Mouse (Mus musculus): ENCODE data around the gene Vmn2r36. TPM values are rescaled to one million over a fixed set of nuclear protein-coding genes. Genes with fewer than 3 reads are reported as not detected.
"Not testable (repeated sequence)": the region's sequence is repeated elsewhere in the genome, so short reads cannot be mapped to it uniquely, and the experiment has no call there.

The Vmn2r36 gene
- not detected in 2 replicates for polyA plus RNA-seq (2014; fragmentation: Nextera tagmentation; extraction: Ambion mirVana)

DNA sequence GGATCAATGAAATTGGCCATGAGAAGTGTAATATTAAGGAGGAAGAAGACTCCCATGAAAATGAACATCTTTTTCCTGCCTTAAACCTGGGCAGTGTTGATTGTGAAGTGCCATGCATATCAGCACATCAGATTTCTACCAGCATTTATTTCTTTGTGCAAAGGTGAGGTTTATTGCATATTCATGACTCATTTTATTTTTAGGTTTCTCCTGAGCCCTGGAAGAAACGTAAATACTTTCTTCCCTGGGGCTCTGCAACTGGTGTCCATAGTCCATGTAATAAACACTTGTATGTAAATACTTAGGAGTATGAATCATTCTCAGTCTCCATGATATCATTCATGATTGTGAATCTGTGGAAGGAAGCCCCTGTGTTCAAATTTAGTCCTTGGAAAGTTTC, at the start of gene Vmn2r36:
Gene Vmn2r36, minus strand, starts transcription at position 101 of the 400 bp plus-strand sequence.
- WGBS: no CpG with 5 or more reads among the region's 1 CpGs
- not testable (repeated sequence) for H3K4me3 ChIP-seq (ENCODE audit: low read depth, low read length)

More for the DNA sequence above, at the start of gene Vmn2r36:
- not testable (repeated sequence) for H3K4me2 ChIP-seq (replicated peaks; ENCODE audit: low read depth, low read length); ATAC-seq (ENCODE audit: insufficient number of reproducible peaks, insufficient read depth, low FRiP score, low read depth); H3K27me3 ChIP-seq (ENCODE audit: control insufficient read depth, insufficient read depth, low read length); H3K36me3 ChIP-seq (ENCODE audit: control insufficient read depth, insufficient read depth, low read length); H3K4me1 ChIP-seq (ENCODE audit: control insufficient read depth, insufficient read depth, low read length); H3K27ac ChIP-seq (ENCODE audit: low read length); H3K9ac ChIP-seq (replicated peaks; ENCODE audit: low read depth, low read length); H3K9me3 ChIP-seq (ENCODE audit: control insufficient read depth, low read depth, low read length)

Other genes with a start within 250 kb of the Vmn2r36 start
- not detected in 2 replicates for gene Vmn2r34, start 213.0 kb downstream of the Vmn2r36 start, polyA plus RNA-seq (2014; fragmentation: Nextera tagmentation; extraction: Ambion mirVana)
- not detected in 2 replicates for gene Vmn2r35, start 82.6 kb downstream of the Vmn2r36 start, polyA plus RNA-seq (2014; fragmentation: Nextera tagmentation; extraction: Ambion mirVana)